Mouse (Mus musculus) forebrain, embryonic 10.5 days (tissue): Measurements from ENCODE around the gene Bag3. TPM values are rescaled to one million over a fixed set of nuclear protein-coding genes. Genes with fewer than 3 reads are reported as not detected.

Source experiments
- DNase-seq: peaks from one replicate; pipeline ENCODE4 v3.0.0-alpha.2; 2017; ENCODE audit warnings: low spot score; ENCODE audit errors: extremely low spot score
- H3K27ac ChIP-seq: fragments of 300-500 bp; sonication (generic); 2 replicates; pipeline ENCODE4 v1.5.1; 2016; ENCODE audit warnings: mild to moderate bottlenecking
- H3K27me3 ChIP-seq: fragments of 300-500 bp; sonication (generic); 2 replicates; pipeline ENCODE4 v1.6.1; 2016; ENCODE audit warnings: mild to moderate bottlenecking; ENCODE audit not compliant: poor library complexity, severe bottlenecking
- H3K36me3 ChIP-seq: fragments of 300-500 bp; sonication (generic); replicated peaks from 2 replicates; pipeline ENCODE4 v1.6.1; 2016; ENCODE audit warnings: mild to moderate bottlenecking, moderate library complexity
- H3K4me1 ChIP-seq: fragments of 300-500 bp; sonication (generic); 2 replicates; pipeline ENCODE4 v1.6.1; 2016
- H3K4me3 ChIP-seq: fragments of 300-500 bp; sonication (generic); 2 replicates; pipeline ENCODE4 v1.5.1; 2016; ENCODE audit warnings: mild to moderate bottlenecking, moderate library complexity
- H3K9me3 ChIP-seq: fragments of 300-500 bp; sonication (generic); 2 replicates; pipeline ENCODE4 v1.6.1; 2016; ENCODE audit warnings: mild to moderate bottlenecking, moderate library complexity
- WGBS: fragments of 180-500 bp; shearing (Covaris S2); methylation state at CpG from one replicate; pipeline ENCODE4 v1.1.7; 2016; 5-methylcytosine and 5-hydroxymethylcytosine counted together
- polyA plus RNA-seq: library from polyadenylated mRNA; unstranded; fragments of >200 nt; fragmentation: Nextera tagmentation; extraction: Ambion mirVana; gene quantifications from 2 replicates; pipeline ENCODE4 v1.2.1, GENCODE M21; 2016

The Bag3 gene
- polyA plus RNA-seq, 1 experiment from 2014 or later, result 6.2 TPM

- peaks cover 50% of the 10 kb centered on the region for H3K36me3 ChIP-seq
- H3K4me3 ChIP-seq, result no peak overlapping the region
- 91% methylated on average over 16 of the region's 16 CpGs for WGBS
- H3K4me1 ChIP-seq, result peaks cover 45% of the 10 kb centered on the region
- H3K27ac ChIP-seq, result no peak overlapping the region
- DNase-seq, result no peak
- H3K27me3 ChIP-seq, result peaks cover 12% of the 10 kb centered on the region
- no peaks in the 10 kb centered on the region for H3K9me3 ChIP-seq
Observed at GRCm38 (mm10) chr7:128540734-128541133, 17.3 kb downstream of the Bag3 start.

DNA sequence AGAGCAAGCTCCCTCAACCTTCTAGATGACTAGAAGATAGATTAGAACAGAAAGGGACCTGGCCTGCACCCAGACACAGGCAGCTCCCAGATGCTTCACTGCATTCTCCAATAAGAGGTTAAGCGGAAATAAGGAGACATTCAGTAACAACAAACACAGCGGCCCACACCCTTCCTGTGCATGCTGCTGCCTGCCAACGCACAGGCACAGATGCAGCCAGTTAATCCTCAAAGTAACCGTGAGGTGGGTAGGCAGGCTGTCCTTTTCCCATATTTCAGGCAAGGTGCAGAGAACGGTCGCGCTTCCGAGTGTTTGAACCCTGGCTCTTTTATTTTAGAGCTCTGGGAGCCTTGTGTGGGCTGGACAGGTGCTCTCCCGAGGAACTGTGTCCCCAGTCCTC is 17.8 kb downstream of the Bag3 start:
- peaks cover 40% of the 10 kb centered on the region for H3K4me1 ChIP-seq
- no peak for DNase-seq
- peaks cover 54% of the 10 kb centered on the region for H3K36me3 ChIP-seq
- peaks cover 12% of the 10 kb centered on the region for H3K27me3 ChIP-seq
- no peaks in the 10 kb centered on the region for H3K9me3 ChIP-seq
- H3K4me3 ChIP-seq, result no peak overlapping the region
- 86% methylated on average over 9 of the region's 9 CpGs for WGBS
- 0 out of 2 replicates have a peak overlapping the region, but pooled peaks have one; percentile 17 for H3K27ac ChIP-seq

DNA sequence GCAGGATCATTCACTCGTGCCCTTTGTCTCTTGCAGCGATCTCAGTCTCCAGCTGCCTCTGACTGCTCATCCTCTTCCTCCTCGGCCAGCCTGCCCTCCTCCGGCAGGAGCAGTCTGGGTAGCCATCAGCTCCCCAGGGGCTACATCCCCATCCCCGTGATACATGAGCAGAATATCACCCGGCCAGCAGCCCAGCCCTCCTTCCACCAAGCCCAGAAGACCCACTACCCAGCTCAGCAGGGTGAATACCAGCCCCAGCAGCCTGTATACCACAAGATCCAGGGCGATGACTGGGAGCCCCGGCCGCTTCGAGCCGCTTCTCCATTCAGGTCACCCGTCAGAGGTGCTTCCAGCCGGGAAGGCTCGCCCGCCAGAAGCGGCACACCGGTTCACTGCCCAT is 18.4 kb downstream of the Bag3 start:
- H3K36me3 ChIP-seq, result peaks cover 60% of the 10 kb centered on the region
- DNase-seq, result no peak
- H3K4me1 ChIP-seq, result peaks cover 34% of the 10 kb centered on the region
- H3K4me3 ChIP-seq, result no peak overlapping the region
- 87% methylated on average over 17 of the region's 17 CpGs for whole genome bisulfite sequencing
- peaks cover 12% of the 10 kb centered on the region for H3K27me3 ChIP-seq
- H3K9me3 ChIP-seq, result no peaks in the 10 kb centered on the region
- H3K27ac ChIP-seq, result peak overlapping the region; percentile 17; the same call in 1 of the 2 replicates

DNA sequence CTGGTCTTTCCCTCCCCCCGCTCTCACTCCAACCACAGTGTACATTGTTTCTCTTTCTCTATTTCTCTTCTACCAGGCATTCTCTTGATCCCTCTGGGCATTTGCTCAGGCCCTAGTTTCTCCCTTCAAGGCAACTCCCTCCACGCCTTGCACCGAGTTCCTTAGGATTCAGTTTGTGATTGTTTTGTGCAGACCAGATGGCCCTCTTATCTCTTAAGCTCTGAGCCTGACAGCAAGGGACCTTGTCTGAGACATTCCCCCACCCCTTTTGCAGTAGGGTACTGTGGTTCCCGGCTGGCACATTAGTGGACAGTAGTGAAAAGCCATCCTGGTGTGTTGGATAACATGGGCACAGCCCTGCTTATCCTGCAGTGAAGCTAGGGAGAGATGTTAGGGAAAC is 19.1 kb downstream of the Bag3 start:
- H3K9me3 ChIP-seq, result no peaks in the 10 kb centered on the region
- H3K27ac ChIP-seq, result peak overlapping the region; percentile 30; the same call in 1 of the 2 replicates
- H3K4me1 ChIP-seq, result peaks cover 33% of the 10 kb centered on the region
- peaks cover 65% of the 10 kb centered on the region for H3K36me3 ChIP-seq
- H3K4me3 ChIP-seq, result no peak overlapping the region
- peaks cover 7% of the 10 kb centered on the region for H3K27me3 ChIP-seq
- no peak for DNase-seq
- 90% methylated on average over 4 of the region's 4 CpGs for WGBS

- no peak overlapping the region for H3K4me3 ChIP-seq
- H3K36me3 ChIP-seq, result peaks cover 74% of the 10 kb centered on the region
- 82% methylated on average over 14 of the region's 14 CpGs for WGBS
- no peak overlapping the region for H3K27ac ChIP-seq
- H3K27me3 ChIP-seq, result no peaks in the 10 kb centered on the region; the same call in 1 of the 2 replicates
- H3K4me1 ChIP-seq, result peaks cover 25% of the 10 kb centered on the region
- DNase-seq, result no peak
- H3K9me3 ChIP-seq, result no peaks in the 10 kb centered on the region; the same call in 1 of the 2 replicates
Observed at GRCm38 (mm10) chr7:128543148-128543855, 19.9 kb downstream of the Bag3 start.

GRCm38 (mm10) chr7:128543961-128544360 is 20.5 kb downstream of the Bag3 start:
- Histone ChIP-seq H3K9me3 (no peaks in the 10 kb centered on the region; the same call in 1 of the 2 replicates), H3K27ac (no peak overlapping the region), H3K36me3 (peaks cover 76% of the 10 kb centered on the region), H3K4me3 (no peak overlapping the region), H3K27me3 (no peaks in the 10 kb centered on the region; the same call in 1 of the 2 replicates), H3K4me1 (peaks cover 18% of the 10 kb centered on the region)
- WGBS, result 89% methylated on average over 3 of the region's 3 CpGs
- no peak for DNase-seq

- peaks cover 22% of the 10 kb centered on the region for H3K4me1 ChIP-seq
- no peaks in the 10 kb centered on the region; the same call in 1 of the 2 replicates for H3K9me3 ChIP-seq
- peaks cover 74% of the 10 kb centered on the region for H3K36me3 ChIP-seq
- 92% methylated on average over 7 of the region's 7 CpGs for WGBS
- DNase-seq, result no peak
- no peak overlapping the region for H3K27ac ChIP-seq
- no peaks in the 10 kb centered on the region; the same call in 1 of the 2 replicates for H3K27me3 ChIP-seq
- H3K4me3 ChIP-seq, result no peak overlapping the region
Observed at GRCm38 (mm10) chr7:128544566-128545262, 21.3 kb downstream of the Bag3 start.

DNA sequence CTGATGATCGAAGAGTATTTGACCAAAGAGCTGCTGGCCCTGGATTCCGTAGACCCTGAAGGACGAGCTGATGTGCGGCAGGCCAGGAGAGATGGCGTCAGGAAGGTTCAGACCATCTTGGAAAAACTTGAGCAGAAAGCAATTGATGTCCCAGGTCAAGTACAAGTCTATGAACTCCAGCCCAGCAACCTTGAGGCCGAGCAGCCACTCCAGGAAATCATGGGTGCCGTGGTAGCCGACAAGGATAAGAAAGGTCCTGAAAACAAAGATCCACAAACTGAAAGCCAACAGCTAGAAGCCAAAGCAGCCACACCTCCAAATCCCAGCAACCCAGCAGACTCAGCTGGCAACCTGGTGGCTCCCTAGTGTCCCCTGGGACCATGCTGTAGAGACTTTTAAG is 22.6 kb downstream of the Bag3 start:
- DNase-seq, result no peak
- no peak overlapping the region for H3K4me3 ChIP-seq
- H3K27me3 ChIP-seq, result no peaks in the 10 kb centered on the region
- WGBS, result 97% methylated on average over 8 of the region's 8 CpGs
- H3K4me1 ChIP-seq, result peaks cover 29% of the 10 kb centered on the region
- no peaks in the 10 kb centered on the region; the same call in 1 of the 2 replicates for H3K9me3 ChIP-seq
- H3K27ac ChIP-seq, result no peak overlapping the region
- H3K36me3 ChIP-seq, result peaks cover 64% of the 10 kb centered on the region

DNA sequence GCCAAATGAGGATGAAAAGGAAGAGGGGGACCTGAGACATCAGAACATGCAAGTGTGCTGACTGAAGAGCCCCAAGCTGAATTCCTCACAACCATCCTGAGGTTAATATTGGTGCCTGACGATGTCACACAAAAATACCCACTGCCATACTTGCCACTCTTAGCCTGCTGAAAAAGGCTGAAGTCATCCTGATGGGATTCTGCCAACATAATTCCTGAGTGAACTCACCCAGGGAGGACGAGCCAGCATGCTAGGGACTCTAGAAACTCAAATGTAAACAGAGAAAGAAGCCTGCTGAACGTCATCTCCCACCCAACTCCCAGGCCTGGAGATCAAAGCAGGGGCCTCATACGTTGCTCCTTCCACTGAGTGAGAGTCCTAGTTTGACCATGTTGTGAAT is 25.7 kb downstream of the Bag3 start:
- peaks cover 35% of the 10 kb centered on the region for H3K4me1 ChIP-seq
- DNase-seq, result no peak
- no peaks in the 10 kb centered on the region; the same call in 1 of the 2 replicates for H3K27me3 ChIP-seq
- WGBS, result 72% methylated on average over 4 of the region's 4 CpGs
- no peaks in the 10 kb centered on the region; the same call in 1 of the 2 replicates for H3K9me3 ChIP-seq
- peaks cover 37% of the 10 kb centered on the region for H3K36me3 ChIP-seq
- H3K4me3 ChIP-seq, result no peak overlapping the region
- no peak overlapping the region for H3K27ac ChIP-seq

DNA sequence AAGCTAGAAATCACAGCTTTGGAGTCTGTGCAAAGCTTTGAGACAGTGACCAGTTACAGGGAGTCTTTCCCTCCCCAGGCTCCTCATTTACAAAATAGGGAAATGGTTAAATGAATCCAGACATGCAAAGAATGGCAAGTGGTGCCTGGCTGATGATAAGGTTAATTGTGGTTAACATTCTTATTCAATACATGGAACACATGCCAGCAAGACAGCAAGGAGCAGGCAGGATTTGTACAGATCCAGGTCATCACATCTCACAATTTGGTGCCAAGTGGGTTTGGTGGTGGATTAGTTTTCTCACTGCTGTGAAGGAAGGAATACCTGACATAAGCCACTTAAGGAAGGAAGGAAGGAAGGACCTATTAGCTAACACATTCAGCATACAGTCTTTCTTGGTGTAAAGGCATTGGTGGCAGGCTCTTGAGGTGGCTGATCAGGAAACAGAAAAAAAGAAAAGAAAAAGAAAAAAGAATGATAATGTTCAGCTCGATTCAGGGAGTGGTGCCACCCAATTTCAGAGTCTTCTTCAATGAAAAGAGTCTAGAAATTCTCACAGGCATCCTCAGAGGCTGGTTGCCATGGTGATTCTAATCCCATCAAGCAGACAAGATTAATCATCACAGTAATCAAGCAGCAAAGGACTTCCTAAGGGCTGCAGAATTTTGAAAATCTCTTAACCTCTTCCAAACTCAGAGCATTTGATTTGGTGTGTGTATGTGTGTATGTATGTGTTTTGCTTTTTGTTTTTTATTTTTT is 27.1 kb downstream of the Bag3 start:
- H3K4me3 ChIP-seq, result no peak overlapping the region
- 0 out of 2 replicates have a peak overlapping the region, but pooled peaks have one; percentile 48 for H3K27ac ChIP-seq
- H3K4me1 ChIP-seq, result peaks cover 35% of the 10 kb centered on the region
- peaks cover 3% of the 10 kb centered on the region; the same call in 1 of the 2 replicates for H3K27me3 ChIP-seq
- no peak for DNase-seq
- H3K9me3 ChIP-seq, result no peaks in the 10 kb centered on the region; the same call in 1 of the 2 replicates
- H3K36me3 ChIP-seq, result peaks cover 28% of the 10 kb centered on the region
- 19% methylated on average over 1 of the region's 1 CpGs for WGBS

DNA sequence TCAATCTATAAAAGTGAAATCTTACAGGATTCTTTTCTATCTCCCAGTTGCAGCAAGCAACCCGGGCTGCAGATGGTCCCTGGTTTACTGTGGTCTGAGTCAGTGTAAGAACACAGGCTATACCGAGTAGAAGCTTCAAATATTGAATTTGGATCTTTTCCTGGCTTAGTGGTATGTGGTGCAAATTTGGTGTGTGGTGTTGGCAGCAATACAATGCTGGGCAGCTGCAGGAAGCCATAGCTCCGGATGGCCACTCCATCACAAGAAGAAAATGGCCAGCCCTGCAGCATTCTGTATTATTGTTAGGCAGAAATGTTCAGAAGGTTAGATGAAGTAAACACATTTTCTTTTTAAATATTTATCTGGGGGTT is 27.7 kb downstream of the Bag3 start:
- Histone ChIP-seq H3K4me3 (no peak overlapping the region), H3K27me3 (peaks cover 3% of the 10 kb centered on the region; the same call in 1 of the 2 replicates), H3K36me3 (peaks cover 23% of the 10 kb centered on the region), H3K9me3 (no peaks in the 10 kb centered on the region; the same call in 1 of the 2 replicates), H3K4me1 (peaks cover 35% of the 10 kb centered on the region), H3K27ac (no peak overlapping the region)
- no peak for DNase-seq
- 64% methylated on average over 3 of the region's 3 CpGs for WGBS

DNA sequence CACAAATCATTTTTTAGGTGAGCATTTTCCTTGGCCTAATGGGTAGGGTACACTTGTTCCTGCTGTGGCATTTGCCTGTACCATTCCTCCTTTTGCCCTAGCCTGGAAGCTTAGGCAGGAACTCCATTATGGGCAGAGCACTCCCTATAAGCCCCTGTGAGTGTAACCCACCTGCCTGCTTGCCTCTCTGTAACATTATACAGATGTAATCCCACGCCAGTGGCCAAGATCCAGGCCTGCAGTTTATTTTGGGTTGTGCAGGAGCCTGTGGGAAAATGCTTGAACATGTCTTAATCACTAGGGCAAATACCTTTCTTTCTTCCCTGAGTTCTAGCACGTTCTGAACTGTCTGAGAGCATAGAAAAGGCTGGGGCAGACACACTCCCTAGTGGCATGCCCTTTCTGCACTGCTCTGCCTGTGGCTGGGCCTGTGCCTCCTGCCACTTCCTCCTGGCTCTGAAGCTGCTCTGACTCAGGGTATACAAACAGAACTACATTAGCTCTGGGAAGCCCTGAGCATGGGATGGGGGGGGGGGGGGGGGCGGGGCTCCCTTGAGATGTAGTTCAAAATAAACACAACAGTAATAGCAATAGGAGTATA is 29.8 kb downstream of the Bag3 start:
- no peaks in the 10 kb centered on the region for H3K9me3 ChIP-seq
- no peak overlapping the region for H3K27ac ChIP-seq
- WGBS, result 52% methylated on average over 3 of the region's 3 CpGs
- H3K36me3 ChIP-seq, result peaks cover 3% of the 10 kb centered on the region
- H3K4me3 ChIP-seq, result no peak overlapping the region
- no peak for DNase-seq
- peaks cover 35% of the 10 kb centered on the region for H3K4me1 ChIP-seq
- peaks cover 3% of the 10 kb centered on the region; the same call in 1 of the 2 replicates for H3K27me3 ChIP-seq
